Mouse (Mus musculus) kidney, embryonic 14.5 days (tissue): ENCODE results near the gene Mad2l2. TPM values are rescaled to one million over a fixed set of nuclear protein-coding genes. Genes with fewer than 3 reads are reported as not detected.
"Not testable (repeated sequence)": the region's sequence is repeated elsewhere in the genome, so short reads cannot be mapped to it uniquely, and the experiment has no call there.

Source experiments
- ATAC-seq: fragments of 200-750 bp; cut with Nextera tagmentation; 2 replicates; pipeline ENCODE4 v1.8.0; 2017; ENCODE audit warnings: moderate number of reproducible peaks, mild to moderate bottlenecking, moderate TSS enrichment, moderate library complexity; ENCODE audit not compliant: low FRiP score, low TSS enrichment
- H3K27ac ChIP-seq: fragments of 300-500 bp; sonication (generic); 2 replicates; pipeline ENCODE4 v1.5.1; 2014; ENCODE audit warnings: low read depth, mild to moderate bottlenecking, low read length, moderate library complexity, mixed read lengths
- H3K27me3 ChIP-seq: fragments of 300-500 bp; sonication (generic); 2 replicates; pipeline ENCODE4 v1.6.1; 2014; ENCODE audit warnings: mild to moderate bottlenecking, low read length; ENCODE audit not compliant: control insufficient read depth, insufficient read depth
- H3K36me3 ChIP-seq: fragments of 300-500 bp; sonication (generic); 2 replicates; pipeline ENCODE4 v1.6.1; 2014; ENCODE audit warnings: low read length, mixed read lengths; ENCODE audit not compliant: control insufficient read depth, insufficient read depth
- H3K4me1 ChIP-seq: fragments of 300-500 bp; sonication (generic); 2 replicates; pipeline ENCODE4 v1.6.1; 2014; ENCODE audit warnings: low read length, mixed read lengths; ENCODE audit not compliant: control insufficient read depth, insufficient read depth
- H3K4me2 ChIP-seq: fragments of 300-500 bp; sonication (generic); replicated peaks from 2 replicates; pipeline ENCODE4 v1.6.1; 2014; ENCODE audit warnings: low read depth, mild to moderate bottlenecking, low read length
- H3K4me3 ChIP-seq: fragments of 300-500 bp; sonication (generic); 2 replicates; pipeline ENCODE4 v1.5.1; 2014; ENCODE audit warnings: mild to moderate bottlenecking, low read length
- H3K9ac ChIP-seq: fragments of 300-500 bp; sonication (generic); 2 replicates; pipeline ENCODE4 v1.6.1; 2014; ENCODE audit warnings: low read depth, mild to moderate bottlenecking, low read length, moderate library complexity
- H3K9me3 ChIP-seq: fragments of 300-500 bp; sonication (generic); 2 replicates; pipeline ENCODE4 v1.6.1; 2016; ENCODE audit warnings: low read length; ENCODE audit not compliant: control insufficient read depth
- WGBS: fragments of 180-500 bp; shearing (Covaris S2); extraction: QIAGEN DNeasy Blood & Tissue Kit; methylation state at CpG from one replicate; pipeline ENCODE4 v1.1.7; 2014; 5-methylcytosine and 5-hydroxymethylcytosine counted together
- polyA plus RNA-seq: library from polyadenylated mRNA; unstranded; fragments of >200 nt; fragmentation: Nextera tagmentation; extraction: Ambion mirVana; gene quantifications from 2 replicates; pipeline ENCODE4 v1.2.1, GENCODE M21; 2014

Gene Mad2l2
- polyA plus RNA-seq, 1 experiment from 2014 or later: 81.1 TPM

- Histone ChIP-seq H3K36me3 (no peaks in the 10 kb centered on the region), H3K4me2 (peak overlapping the region; percentile 24), H3K4me3 (no peak overlapping the region), H3K27me3 (no peaks in the 10 kb centered on the region), H3K9me3 (no peaks in the 10 kb centered on the region; the same call in 1 of the 2 replicates), H3K9ac (no peak overlapping the region), H3K4me1 (0 out of 2 replicates have a peak, but pooled peaks cover 4% of the 10 kb centered on the region), H3K27ac (no peak overlapping the region)
- ATAC-seq: peak; percentile 51; the same call in 1 of the 2 replicates
- 2% methylated on average over 15 of the region's 15 CpGs for WGBS
These were observed 14.7 kb upstream of the Mad2l2 start for GRCm38 (mm10) chr4:148115467-148115866.

- no peak for ATAC-seq
- Histone ChIP-seq H3K27ac (no peak overlapping the region), H3K4me3 (no peak overlapping the region), H3K9me3 (no peaks in the 10 kb centered on the region; the same call in 1 of the 2 replicates), H3K9ac (no peak overlapping the region), H3K4me1 (0 out of 2 replicates have a peak, but pooled peaks cover 4% of the 10 kb centered on the region), H3K4me2 (no peak overlapping the region), H3K27me3 (no peaks in the 10 kb centered on the region), H3K36me3 (no peaks in the 10 kb centered on the region)
- WGBS: 84% methylated on average over 4 of the region's 4 CpGs
These were observed 13.5 kb upstream of the Mad2l2 start for GRCm38 (mm10) chr4:148116657-148117056.

GRCm38 (mm10) chr4:148117392-148117791 lies 12.8 kb upstream of the Mad2l2 start:
- Histone ChIP-seq H3K27me3 (no peaks in the 10 kb centered on the region), H3K4me1 (0 out of 2 replicates have a peak, but pooled peaks cover 4% of the 10 kb centered on the region), H3K9me3 (no peaks in the 10 kb centered on the region; the same call in 1 of the 2 replicates), H3K4me3 (no peak overlapping the region), H3K27ac (no peak overlapping the region), H3K4me2 (no peak overlapping the region), H3K36me3 (no peaks in the 10 kb centered on the region), H3K9ac (no peak overlapping the region)
- ATAC-seq: no peak
- 73% methylated on average over 4 of the region's 4 CpGs for WGBS

DNA sequence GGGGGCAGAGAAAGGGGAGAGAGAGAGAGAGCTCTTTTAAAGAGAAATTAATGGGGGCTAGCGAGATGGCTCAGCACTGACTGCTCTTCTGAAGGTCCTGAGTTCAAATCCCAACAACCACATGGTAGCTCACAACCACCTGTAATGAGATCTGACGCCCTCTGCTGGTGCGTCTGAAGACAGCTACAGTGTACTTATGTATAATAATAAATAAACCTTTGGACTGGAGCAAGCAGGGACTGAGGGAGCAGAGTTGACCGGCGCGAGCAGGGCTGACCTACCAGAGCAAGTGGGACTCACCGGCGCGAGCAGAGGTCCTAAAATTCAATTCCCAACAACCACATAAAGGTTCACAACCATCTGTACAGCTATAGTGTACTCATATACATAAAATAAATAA lies 10.6 kb upstream of the Mad2l2 start:
- H3K9me3 ChIP-seq, H3K27me3 ChIP-seq, ATAC-seq, H3K27ac ChIP-seq, H3K9ac ChIP-seq, H3K36me3 ChIP-seq, H3K4me3 ChIP-seq, H3K4me2 ChIP-seq, H3K4me1 ChIP-seq: not testable (repeated sequence)
- WGBS: 85% methylated on average over 9 of the region's 9 CpGs

GRCm38 (mm10) chr4:148120555-148120954 lies 9.6 kb upstream of the Mad2l2 start:
- Histone ChIP-seq H3K36me3 (no peaks in the 10 kb centered on the region), H3K4me2 (no peak overlapping the region), H3K4me3 (no peak overlapping the region), H3K9me3 (no peaks in the 10 kb centered on the region; the same call in 1 of the 2 replicates), H3K4me1 (no peaks in the 10 kb centered on the region), H3K27me3 (no peaks in the 10 kb centered on the region), H3K9ac (no peak overlapping the region), H3K27ac (no peak overlapping the region)
- 77% methylated on average over 9 of the region's 9 CpGs for WGBS
- no peak for ATAC-seq

DNA sequence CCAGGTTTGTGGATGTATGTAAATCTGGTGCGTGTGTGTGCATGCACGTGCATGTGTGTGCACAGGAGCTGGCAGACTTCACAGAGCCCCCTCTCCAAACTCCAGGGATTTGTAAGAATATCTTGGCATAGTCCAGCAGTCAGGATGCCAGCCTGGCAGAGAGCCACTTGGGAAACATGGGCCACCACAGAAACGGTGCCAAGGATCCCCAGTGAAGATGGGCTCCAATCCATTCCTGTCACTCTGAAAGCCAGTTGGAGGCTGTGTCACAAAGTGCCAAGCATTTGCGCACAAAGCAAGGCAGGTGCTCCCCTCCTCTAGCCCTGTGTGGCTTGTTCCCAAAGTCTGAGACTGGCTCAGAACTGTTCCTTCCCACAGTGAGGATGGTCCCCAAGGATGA lies 8.8 kb upstream of the Mad2l2 start:
- WGBS: 89% methylated on average over 4 of the region's 4 CpGs
- Histone ChIP-seq H3K27me3 (no peaks in the 10 kb centered on the region; the same call in 1 of the 2 replicates), H3K9me3 (no peaks in the 10 kb centered on the region; the same call in 1 of the 2 replicates), H3K9ac (no peak overlapping the region; the same call in 1 of the 2 replicates), H3K4me1 (no peaks in the 10 kb centered on the region), H3K27ac (no peak overlapping the region), H3K4me3 (no peak overlapping the region), H3K36me3 (no peaks in the 10 kb centered on the region), H3K4me2 (no peak overlapping the region)
- no peak for ATAC-seq

GRCm38 (mm10) chr4:148121982-148122693 lies 8.0 kb upstream of the Mad2l2 start:
- Histone ChIP-seq H3K27ac (no peak overlapping the region), H3K27me3 (no peaks in the 10 kb centered on the region; the same call in 1 of the 2 replicates), H3K9me3 (no peaks in the 10 kb centered on the region), H3K9ac (no peak overlapping the region; the same call in 1 of the 2 replicates), H3K4me1 (no peaks in the 10 kb centered on the region), H3K36me3 (no peaks in the 10 kb centered on the region), H3K4me2 (no peak overlapping the region), H3K4me3 (no peak overlapping the region)
- 14% methylated on average over 6 of the region's 6 CpGs for WGBS
- ATAC-seq: peak; percentile 61

DNA sequence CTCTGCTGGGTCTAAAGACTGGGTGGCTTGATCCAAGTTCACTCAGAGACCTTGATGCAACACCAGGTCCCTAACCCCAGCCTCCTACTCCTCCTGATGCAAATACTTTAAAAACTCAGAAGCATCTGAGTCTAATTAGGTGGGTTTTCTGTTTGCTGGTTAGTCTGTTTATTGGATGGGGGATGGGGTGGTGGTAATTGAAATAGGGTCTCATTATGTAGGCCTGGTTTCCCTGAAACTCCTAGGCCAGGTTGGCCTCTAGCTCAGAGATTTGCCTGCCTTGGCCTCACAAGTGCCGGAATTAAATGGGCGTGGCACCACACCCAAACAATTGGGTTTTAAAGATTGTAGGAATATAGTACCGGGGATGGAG lies 7.5 kb upstream of the Mad2l2 start:
- Histone ChIP-seq H3K27me3 (no peaks in the 10 kb centered on the region; the same call in 1 of the 2 replicates), H3K4me2 (no peak overlapping the region), H3K4me3 (no peak overlapping the region), H3K9ac (no peak overlapping the region), H3K27ac (no peak overlapping the region), H3K36me3 (no peaks in the 10 kb centered on the region), H3K4me1 (no peaks in the 10 kb centered on the region), H3K9me3 (no peaks in the 10 kb centered on the region)
- ATAC-seq: no peak
- WGBS: 62% methylated on average over 3 of the region's 3 CpGs

DNA sequence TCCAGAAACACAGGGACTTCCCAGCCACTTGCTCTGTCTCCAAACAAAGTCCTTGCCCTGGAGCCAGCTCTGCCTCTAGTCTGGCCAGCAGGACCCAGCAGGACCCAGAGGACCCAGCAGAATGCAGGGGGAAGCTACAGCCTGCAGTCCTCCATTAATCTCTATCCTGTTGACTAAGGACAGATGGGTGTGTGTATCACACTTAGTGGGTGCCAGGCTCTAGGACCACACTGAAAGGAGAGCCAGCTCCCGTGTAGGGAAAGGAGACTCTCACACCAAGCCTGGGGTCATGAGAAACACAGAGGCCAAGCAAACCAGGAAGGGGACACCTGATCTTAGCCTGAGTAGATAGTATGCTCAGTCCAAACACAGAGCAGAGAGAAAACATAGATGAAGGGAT lies 1.9 kb upstream of the Mad2l2 start:
- no peak overlapping the region for H3K4me2 ChIP-seq
- H3K9ac ChIP-seq: no peak overlapping the region
- H3K9me3 ChIP-seq: no peaks in the 10 kb centered on the region
- 33% methylated on average over 1 of the region's 1 CpGs for WGBS
- no peaks in the 10 kb centered on the region for H3K36me3 ChIP-seq
- 0 out of 2 replicates have a peak, but pooled peaks cover 10% of the 10 kb centered on the region for H3K4me1 ChIP-seq
- ATAC-seq: no peak
- H3K27ac ChIP-seq: no peak overlapping the region
- peaks cover 28% of the 10 kb centered on the region for H3K27me3 ChIP-seq
- H3K4me3 ChIP-seq: no peak overlapping the region
